Mouse (Mus musculus): ENCODE results near the gene Idh3b.

The Idh3b gene

GRCm38 (mm10) chr2:130283854-130284654 is at the start of gene Idh3b:
Gene Idh3b (minus strand): TSS chr2:130284547.
- peak; percentile 94 for DNase-seq

GRCm38 (mm10) chr2:130329502-130329901 is 45.2 kb upstream of the Idh3b start:
- no peak for DNase-seq

- no peak for DNase-seq
These were observed 42.7 kb upstream of the Idh3b start for GRCm38 (mm10) chr2:130327057-130327456.

- no peak for DNase-seq
These were observed 18.7 kb upstream of the Idh3b start for GRCm38 (mm10) chr2:130303014-130303413.

- DNase-seq: no peak
These were observed 13.2 kb upstream of the Idh3b start for GRCm38 (mm10) chr2:130297580-130297979.

- no peak for DNase-seq
These were observed 11.9 kb upstream of the Idh3b start for GRCm38 (mm10) chr2:130296134-130296745.

- DNase-seq: peak; percentile 83
These were observed 11.2 kb upstream of the Idh3b start for GRCm38 (mm10) chr2:130295331-130296133.

- peak; percentile 88 for DNase-seq
These were observed 10.6 kb upstream of the Idh3b start, which contains the start of gene Ebf4 for GRCm38 (mm10) chr2:130294936-130295277. Gene Ebf4 (plus strand): TSS chr2:130295169.

- DNase-seq: no peak
These were observed 10.0 kb upstream of the Idh3b start for GRCm38 (mm10) chr2:130294218-130294935.

- DNase-seq: peak; percentile 74
These were observed 9.1 kb upstream of the Idh3b start for GRCm38 (mm10) chr2:130293486-130293885.

- no peak for DNase-seq
These were observed 8.7 kb upstream of the Idh3b start for GRCm38 (mm10) chr2:130293009-130293408.

- peak; percentile 82 for DNase-seq
These were observed 7.1 kb upstream of the Idh3b start for GRCm38 (mm10) chr2:130291434-130291833.

GRCm38 (mm10) chr2:130289086-130289485 is 4.7 kb upstream of the Idh3b start:
- no peak for DNase-seq

GRCm38 (mm10) chr2:130280818-130281217 is 3.5 kb downstream of the Idh3b start:
- DNase-seq: no peak

GRCm38 (mm10) chr2:130280224-130280623 is 4.1 kb downstream of the Idh3b start:
- no peak for DNase-seq

- DNase-seq: no peak
These were observed 4.7 kb downstream of the Idh3b start for GRCm38 (mm10) chr2:130279600-130280091.

- DNase-seq: peak; percentile 72
These were observed 8.7 kb downstream of the Idh3b start for GRCm38 (mm10) chr2:130275649-130276048.

- DNase-seq: no peak
These were observed 9.5 kb downstream of the Idh3b start for GRCm38 (mm10) chr2:130274862-130275261.

- peak; percentile 99 for DNase-seq
These were observed 10.0 kb downstream of the Idh3b start, which contains the start of gene Nop56 for GRCm38 (mm10) chr2:130274149-130274861. Gene Nop56 (plus strand): TSS chr2:130274430.

GRCm38 (mm10) chr2:130273732-130274131 is 10.6 kb downstream of the Idh3b start:
- DNase-seq: peak; percentile 47

- DNase-seq: no peak
These were observed 16.3 kb downstream of the Idh3b start for GRCm38 (mm10) chr2:130268074-130268473.

GRCm38 (mm10) chr2:130265520-130265919 is 18.8 kb downstream of the Idh3b start:
- no peak for DNase-seq

All from embryo, embryonic 11 days (tissue).